Mouse (Mus musculus): ENCODE measurements around the gene Prkca. TPM values are rescaled to one million over a fixed set of nuclear protein-coding genes. Genes with fewer than 3 reads are reported as not detected.

Gene Prkca
- polyA plus RNA-seq, 1 experiment: 43.2 TPM

- H3K4me1 ChIP-seq (ENCODE audit: control insufficient read depth, insufficient read depth, low read length): peaks cover 4% of the 10 kb centered on the region
- TF ChIP-seq POLR2A (IDR thresholded peaks at IDR 0.05; ENCODE audit: low read depth, low read length): no peak
- TF ChIP-seq CTCF (IDR thresholded peaks at IDR 0.05; ENCODE audit: borderline replicate concordance, insufficient read depth, low read length): no peak
- H3K27ac ChIP-seq (ENCODE audit: insufficient read depth, low read length): no peak overlapping the region
- no peak overlapping the region for H3K4me3 ChIP-seq (ENCODE audit: insufficient read depth, low read length)
Measured at GRCm38 (mm10) chr11:108152591-108152990, 191.1 kb downstream of the Prkca start.

- no peak overlapping the region for H3K27ac ChIP-seq (ENCODE audit: insufficient read depth, low read length)
- H3K4me3 ChIP-seq (ENCODE audit: insufficient read depth, low read length): no peak overlapping the region
- TF ChIP-seq POLR2A (IDR thresholded peaks at IDR 0.05; ENCODE audit: low read depth, low read length) (no peak), CTCF (IDR thresholded peaks at IDR 0.05; ENCODE audit: borderline replicate concordance, insufficient read depth, low read length) (no peak)
- H3K4me1 ChIP-seq (ENCODE audit: control insufficient read depth, insufficient read depth, low read length): peaks cover 4% of the 10 kb centered on the region
Measured at GRCm38 (mm10) chr11:108150410-108150809, 193.3 kb downstream of the Prkca start.

GRCm38 (mm10) chr11:108149187-108149586, 194.5 kb downstream of the Prkca start:
- peaks cover 4% of the 10 kb centered on the region for H3K4me1 ChIP-seq (ENCODE audit: control insufficient read depth, insufficient read depth, low read length)
- no peak overlapping the region for H3K4me3 ChIP-seq (ENCODE audit: insufficient read depth, low read length)
- TF ChIP-seq CTCF (IDR thresholded peaks at IDR 0.05; ENCODE audit: borderline replicate concordance, insufficient read depth, low read length) (no peak), POLR2A (IDR thresholded peaks at IDR 0.05; ENCODE audit: low read depth, low read length) (no peak)
- no peak overlapping the region for H3K27ac ChIP-seq (ENCODE audit: insufficient read depth, low read length)

GRCm38 (mm10) chr11:108148491-108148890, 195.2 kb downstream of the Prkca start:
- TF ChIP-seq POLR2A (IDR thresholded peaks at IDR 0.05; ENCODE audit: low read depth, low read length) (no peak), CTCF (IDR thresholded peaks at IDR 0.05; ENCODE audit: borderline replicate concordance, insufficient read depth, low read length) (no peak)

GRCm38 (mm10) chr11:108145752-108146496, 197.8 kb downstream of the Prkca start:
- no peak overlapping the region for H3K27ac ChIP-seq (ENCODE audit: insufficient read depth, low read length)
- TF ChIP-seq POLR2A (IDR thresholded peaks at IDR 0.05; ENCODE audit: low read depth, low read length) (no peak), CTCF (IDR thresholded peaks at IDR 0.05; ENCODE audit: borderline replicate concordance, insufficient read depth, low read length) (no peak)
- H3K4me1 ChIP-seq (ENCODE audit: control insufficient read depth, insufficient read depth, low read length): no peaks in the 10 kb centered on the region
- H3K4me3 ChIP-seq (ENCODE audit: insufficient read depth, low read length): no peak overlapping the region

More at GRCm38 (mm10) chr11:108148491-108148890, 195.2 kb downstream of the Prkca start:
- H3K4me3 ChIP-seq (ENCODE audit: insufficient read depth, low read length): no peak overlapping the region
- H3K27ac ChIP-seq (ENCODE audit: insufficient read depth, low read length): no peak overlapping the region; the same call in 1 of the 2 replicates
- peaks cover 4% of the 10 kb centered on the region for H3K4me1 ChIP-seq (ENCODE audit: control insufficient read depth, insufficient read depth, low read length)

GRCm38 (mm10) chr11:108145128-108145527, 198.6 kb downstream of the Prkca start:
- Histone ChIP-seq H3K27ac (ENCODE audit: insufficient read depth, low read length) (no peak overlapping the region), H3K4me3 (ENCODE audit: insufficient read depth, low read length) (no peak overlapping the region), H3K4me1 (ENCODE audit: control insufficient read depth, insufficient read depth, low read length) (no peaks in the 10 kb centered on the region)
- no peak for TF ChIP-seq CTCF (IDR thresholded peaks at IDR 0.05; ENCODE audit: borderline replicate concordance, insufficient read depth, low read length)
- no peak for TF ChIP-seq POLR2A (IDR thresholded peaks at IDR 0.05; ENCODE audit: low read depth, low read length)

- H3K27ac ChIP-seq (ENCODE audit: insufficient read depth, low read length): no peak overlapping the region
- H3K4me1 ChIP-seq (ENCODE audit: control insufficient read depth, insufficient read depth, low read length): no peaks in the 10 kb centered on the region
- H3K4me3 ChIP-seq (ENCODE audit: insufficient read depth, low read length): no peak overlapping the region
- TF ChIP-seq POLR2A (IDR thresholded peaks at IDR 0.05; ENCODE audit: low read depth, low read length) (no peak), CTCF (IDR thresholded peaks at IDR 0.05; ENCODE audit: borderline replicate concordance, insufficient read depth, low read length) (no peak)
Measured at GRCm38 (mm10) chr11:108143739-108144138, 200.0 kb downstream of the Prkca start.

GRCm38 (mm10) chr11:108140028-108140427, 203.7 kb downstream of the Prkca start:
- H3K4me1 ChIP-seq (ENCODE audit: control insufficient read depth, insufficient read depth, low read length): no peaks in the 10 kb centered on the region; the same call in 1 of the 2 replicates
- H3K27ac ChIP-seq (ENCODE audit: insufficient read depth, low read length): no peak overlapping the region
- no peak overlapping the region for H3K4me3 ChIP-seq (ENCODE audit: insufficient read depth, low read length)
- TF ChIP-seq CTCF (IDR thresholded peaks at IDR 0.05; ENCODE audit: borderline replicate concordance, insufficient read depth, low read length) (no peak), POLR2A (IDR thresholded peaks at IDR 0.05; ENCODE audit: low read depth, low read length) (no peak)

GRCm38 (mm10) chr11:108136341-108136740, 207.4 kb downstream of the Prkca start:
- Histone ChIP-seq H3K4me1 (ENCODE audit: control insufficient read depth, insufficient read depth, low read length) (no peaks in the 10 kb centered on the region; the same call in 1 of the 2 replicates), H3K4me3 (ENCODE audit: insufficient read depth, low read length) (no peak overlapping the region), H3K27ac (ENCODE audit: insufficient read depth, low read length) (no peak overlapping the region)
- TF ChIP-seq POLR2A (IDR thresholded peaks at IDR 0.05; ENCODE audit: low read depth, low read length) (no peak), CTCF (IDR thresholded peaks at IDR 0.05; ENCODE audit: borderline replicate concordance, insufficient read depth, low read length) (no peak)

- peak; percentile 14; the same call in 1 of the 2 replicates for TF ChIP-seq CTCF (IDR thresholded peaks at IDR 0.05; ENCODE audit: borderline replicate concordance, insufficient read depth, low read length)
- no peak for TF ChIP-seq POLR2A (IDR thresholded peaks at IDR 0.05; ENCODE audit: low read depth, low read length)
- H3K27ac ChIP-seq (ENCODE audit: insufficient read depth, low read length): no peak overlapping the region
- H3K4me3 ChIP-seq (ENCODE audit: insufficient read depth, low read length): no peak overlapping the region
- no peaks in the 10 kb centered on the region; the same call in 1 of the 2 replicates for H3K4me1 ChIP-seq (ENCODE audit: control insufficient read depth, insufficient read depth, low read length)
Measured at GRCm38 (mm10) chr11:108135407-108136159, 208.1 kb downstream of the Prkca start.
